Mouse (Mus musculus) limb, embryonic 11.5 days (tissue): ENCODE data around the gene Pus10. TPM values are rescaled to one million over a fixed set of nuclear protein-coding genes. Genes with fewer than 3 reads are reported as not detected.

Experiments used
- ATAC-seq: fragments of 200-750 bp; cut with Nextera tagmentation; 2 replicates; pipeline ENCODE4 v1.8.0; 2017; ENCODE audit warnings: low read depth; ENCODE audit not compliant: insufficient number of reproducible peaks, low FRiP score, low TSS enrichment
- DNase-seq: peaks from one replicate; pipeline ENCODE4 v3.0.0-alpha.2; 2015; ENCODE audit warnings: low spot score
- H3K27ac ChIP-seq: fragments of 300-500 bp; sonication (generic); replicated peaks from 2 replicates; pipeline ENCODE4 v1.5.1; 2014; ENCODE audit warnings: low read depth, mild to moderate bottlenecking, low read length
- H3K27me3 ChIP-seq: fragments of 300-500 bp; sonication (generic); 2 replicates; pipeline ENCODE4 v1.6.1; 2014; ENCODE audit warnings: mild to moderate bottlenecking, low read length, mixed read lengths; ENCODE audit not compliant: control insufficient read depth, insufficient read depth
- H3K36me3 ChIP-seq: fragments of 300-500 bp; sonication (generic); 2 replicates; pipeline ENCODE4 v1.6.1; 2014; ENCODE audit warnings: mild to moderate bottlenecking, low read length, moderate library complexity, mixed read lengths; ENCODE audit not compliant: control insufficient read depth, insufficient read depth
- H3K4me1 ChIP-seq: fragments of 300-500 bp; sonication (generic); 2 replicates; pipeline ENCODE4 v1.6.1; 2014; ENCODE audit warnings: low read length, mixed read lengths; ENCODE audit not compliant: control insufficient read depth, insufficient read depth
- H3K4me2 ChIP-seq: fragments of 300-500 bp; sonication (generic); 2 replicates; pipeline ENCODE4 v1.6.1; 2014; ENCODE audit warnings: low read depth, mild to moderate bottlenecking, moderate library complexity; ENCODE audit not compliant: severe bottlenecking
- H3K4me3 ChIP-seq: fragments of 300-500 bp; sonication (generic); 2 replicates; pipeline ENCODE4 v1.5.1; 2014; ENCODE audit warnings: low read depth, low read length
- H3K9ac ChIP-seq: fragments of 300-500 bp; sonication (generic); 2 replicates; pipeline ENCODE4 v1.6.1; 2014; ENCODE audit warnings: mild to moderate bottlenecking, low read length
- H3K9me3 ChIP-seq: fragments of 300-500 bp; sonication (generic); 2 replicates; pipeline ENCODE4 v1.6.1; 2016; ENCODE audit warnings: low read length; ENCODE audit not compliant: control insufficient read depth
- WGBS: fragments of 180-500 bp; shearing (Covaris S2); extraction: QIAGEN DNeasy Blood & Tissue Kit; methylation state at CpG from one replicate; pipeline ENCODE4 v1.1.7; 2014; 5-methylcytosine and 5-hydroxymethylcytosine counted together
- polyA plus RNA-seq: library from polyadenylated mRNA; unstranded; fragments of >200 nt; fragmentation: Nextera tagmentation; extraction: Ambion mirVana; gene quantifications from 2 replicates; pipeline ENCODE4 v1.2.1, GENCODE M21; 2014

Gene Pus10
- polyA plus RNA-seq, 1 experiment from 2014 or later = 34.0 TPM

DNA sequence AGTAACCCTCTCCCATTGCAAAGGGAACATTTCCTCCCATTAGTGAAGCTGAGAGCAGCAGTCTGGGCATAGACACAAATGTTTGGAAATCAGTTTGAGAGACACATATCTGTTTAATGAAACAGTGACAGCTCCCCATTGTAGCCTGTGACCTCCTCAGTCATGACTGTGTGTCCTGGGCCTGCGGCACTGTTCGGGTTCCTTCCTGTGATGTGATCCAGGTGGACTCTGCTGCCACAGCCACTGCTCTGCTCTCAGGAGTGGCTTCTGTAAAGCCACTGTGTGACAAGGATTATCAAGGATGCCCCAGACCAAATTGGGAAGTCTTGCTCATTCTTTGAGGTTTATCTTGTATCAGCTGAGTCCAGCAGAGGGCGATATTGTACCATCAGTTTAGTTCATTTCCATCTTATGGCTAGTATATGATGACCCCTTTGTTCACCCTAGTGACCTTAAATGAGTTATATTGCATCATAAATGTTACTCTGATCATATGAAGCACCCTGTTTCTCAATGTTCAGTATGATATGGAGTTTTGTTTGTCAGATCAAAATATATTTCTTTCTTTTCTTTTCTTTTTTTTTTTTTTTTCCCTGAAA, 13.7 kb downstream of the Pus10 start:
- H3K36me3 ChIP-seq = peaks cover 5% of the 10 kb centered on the region; the same call in 1 of the 2 replicates
- WGBS = 44% methylated on average over 3 of the region's 3 CpGs

DNA sequence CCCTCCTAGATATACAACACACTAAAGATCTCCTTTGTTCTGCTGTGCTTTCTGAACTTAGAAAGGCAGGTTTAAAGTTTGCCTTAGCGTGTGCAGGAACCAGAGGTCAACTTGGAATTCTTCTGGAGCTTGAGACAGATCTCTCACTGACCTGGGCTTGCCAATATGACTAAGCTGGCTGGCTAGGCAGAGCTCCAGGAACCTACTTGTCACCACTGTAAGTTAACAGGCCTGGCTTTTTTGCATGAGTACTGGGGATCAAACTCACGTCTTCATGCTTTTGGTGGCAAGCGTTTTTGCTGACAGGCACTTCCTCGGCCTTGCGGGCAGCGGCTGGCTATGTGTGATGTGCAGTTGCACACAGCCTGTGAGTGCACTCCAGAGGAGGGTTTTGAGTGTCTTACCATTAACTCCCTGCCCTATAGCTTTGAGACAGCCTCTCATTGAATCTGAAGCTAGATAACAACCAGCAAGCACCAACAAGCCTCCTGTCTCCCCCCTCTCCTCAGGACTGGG, 15.0 kb downstream of the Pus10 start:
- Histone ChIP-seq H3K4me3 (no peak overlapping the region), H3K36me3 (peaks cover 5% of the 10 kb centered on the region; the same call in 1 of the 2 replicates), H3K27me3 (no peaks in the 10 kb centered on the region), H3K9me3 (no peaks in the 10 kb centered on the region), H3K27ac (no peak overlapping the region), H3K9ac (no peak overlapping the region), H3K4me1 (no peaks in the 10 kb centered on the region), H3K4me2 (no peak overlapping the region)
- no peak for DNase-seq
- ATAC-seq = no peak
- 94% methylated on average over 6 of the region's 6 CpGs for WGBS

More for the DNA sequence above, 13.7 kb downstream of the Pus10 start:
- Histone ChIP-seq H3K9ac (no peak overlapping the region), H3K4me3 (no peak overlapping the region), H3K27me3 (no peaks in the 10 kb centered on the region), H3K4me1 (no peaks in the 10 kb centered on the region), H3K9me3 (no peaks in the 10 kb centered on the region), H3K4me2 (no peak overlapping the region), H3K27ac (no peak overlapping the region)
- ATAC-seq (no peak), DNase-seq (peak; percentile 75)

DNA sequence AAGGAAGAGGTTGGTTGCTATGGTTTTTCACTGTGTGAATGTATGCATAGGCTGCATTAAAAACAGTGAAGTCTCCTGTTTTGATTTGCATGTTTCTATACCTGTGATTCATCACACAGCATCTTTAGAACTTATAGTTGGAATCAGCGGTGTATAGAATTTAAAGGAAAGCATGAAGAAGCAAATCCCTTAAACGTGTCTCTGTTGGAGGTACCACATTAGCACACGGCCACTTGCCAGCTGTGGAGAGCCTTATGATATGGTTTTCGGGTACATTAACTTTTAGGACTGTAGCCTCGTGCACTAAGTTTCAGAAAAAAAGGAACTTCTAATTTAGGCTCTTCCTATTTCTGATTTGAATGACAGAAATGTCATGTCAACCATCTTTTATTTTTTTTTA, 17.1 kb downstream of the Pus10 start:
- ATAC-seq (no peak), DNase-seq (no peak)
- Histone ChIP-seq H3K9me3 (no peaks in the 10 kb centered on the region), H3K27ac (no peak overlapping the region), H3K36me3 (no peaks in the 10 kb centered on the region), H3K9ac (no peak overlapping the region), H3K4me3 (no peak overlapping the region), H3K4me2 (no peak overlapping the region), H3K4me1 (no peaks in the 10 kb centered on the region), H3K27me3 (no peaks in the 10 kb centered on the region)
- WGBS = 92% methylated on average over 5 of the region's 5 CpGs

DNA sequence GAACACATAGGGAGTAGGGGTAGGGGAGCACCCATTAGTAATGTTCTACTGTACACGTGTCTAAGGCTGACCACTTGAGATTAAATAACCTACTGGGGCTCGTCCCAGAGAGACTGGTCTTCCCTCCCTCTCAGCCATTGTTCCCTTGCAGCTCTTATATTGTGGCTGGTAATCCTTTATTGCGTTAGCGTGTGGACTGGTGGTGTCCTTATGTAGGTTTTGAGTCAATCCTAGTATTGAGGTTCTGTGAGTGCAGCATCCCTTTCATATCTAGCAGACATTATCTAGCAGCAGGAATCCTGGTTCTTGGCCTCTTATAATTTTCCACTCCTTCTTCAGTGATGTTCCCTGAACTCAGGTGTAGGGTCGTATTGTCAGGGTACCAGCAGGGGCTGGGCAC, 21.2 kb downstream of the Pus10 start:
- Histone ChIP-seq H3K9me3 (no peaks in the 10 kb centered on the region), H3K9ac (no peak overlapping the region), H3K4me2 (no peak overlapping the region), H3K4me3 (no peak overlapping the region), H3K4me1 (no peaks in the 10 kb centered on the region), H3K27me3 (no peaks in the 10 kb centered on the region), H3K36me3 (no peaks in the 10 kb centered on the region), H3K27ac (no peak overlapping the region)
- no peak for DNase-seq
- no peak for ATAC-seq
- WGBS = 87% methylated on average over 5 of the region's 5 CpGs

DNA sequence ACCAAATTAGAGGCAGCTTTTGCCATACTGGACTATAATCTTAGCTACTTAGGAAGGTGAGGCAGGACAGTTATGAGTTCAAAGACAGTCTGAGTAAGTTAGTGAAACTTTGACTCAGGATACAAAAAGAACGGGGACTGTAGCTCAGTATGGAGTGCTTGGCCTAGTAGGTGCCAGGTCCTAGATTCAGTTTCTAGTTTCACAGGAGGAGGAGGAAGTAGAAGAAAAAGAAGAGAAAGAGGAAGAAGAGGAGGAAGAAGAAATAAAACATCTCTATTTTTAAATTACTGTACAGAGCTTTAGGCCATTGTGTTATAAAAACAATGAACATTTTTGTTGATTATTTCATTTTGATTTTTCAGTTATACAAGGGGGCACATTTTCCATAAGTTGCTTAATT, 22.6 kb downstream of the Pus10 start:
- ATAC-seq (no peak), DNase-seq (no peak)
- Histone ChIP-seq H3K4me2 (no peak overlapping the region), H3K4me3 (no peak overlapping the region), H3K27me3 (no peaks in the 10 kb centered on the region), H3K36me3 (no peaks in the 10 kb centered on the region), H3K27ac (no peak overlapping the region), H3K9me3 (no peaks in the 10 kb centered on the region), H3K9ac (no peak overlapping the region), H3K4me1 (no peaks in the 10 kb centered on the region)
- WGBS = 87% methylated on average over 1 of the region's 1 CpGs

DNA sequence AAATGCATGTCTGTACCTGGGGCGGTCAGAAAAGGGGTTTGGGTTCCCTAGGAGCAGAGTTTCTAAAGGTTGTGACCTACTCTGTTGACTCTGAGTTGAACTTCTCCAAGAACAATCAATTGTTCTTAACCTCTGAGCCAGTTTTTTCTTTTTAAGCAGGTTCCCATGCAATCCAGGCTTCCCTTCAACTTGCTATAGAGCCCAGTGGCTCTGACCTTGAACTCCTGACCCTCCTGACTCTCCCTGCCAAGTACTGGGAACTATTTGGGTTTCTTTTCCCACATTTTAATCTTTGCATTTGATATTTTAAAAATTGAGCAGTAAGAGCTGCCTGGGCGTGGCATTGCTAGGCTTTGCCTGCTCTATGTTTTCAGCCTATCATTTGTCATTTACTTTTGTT, 27.8 kb downstream of the Pus10 start:
- Histone ChIP-seq H3K4me3 (no peak overlapping the region), H3K9ac (no peak overlapping the region), H3K27me3 (no peaks in the 10 kb centered on the region), H3K9me3 (no peaks in the 10 kb centered on the region), H3K4me2 (no peak overlapping the region), H3K36me3 (no peaks in the 10 kb centered on the region), H3K4me1 (no peaks in the 10 kb centered on the region), H3K27ac (no peak overlapping the region)
- ATAC-seq (no peak), DNase-seq (no peak)
- 93% methylated on average over 2 of the region's 2 CpGs for WGBS

DNA sequence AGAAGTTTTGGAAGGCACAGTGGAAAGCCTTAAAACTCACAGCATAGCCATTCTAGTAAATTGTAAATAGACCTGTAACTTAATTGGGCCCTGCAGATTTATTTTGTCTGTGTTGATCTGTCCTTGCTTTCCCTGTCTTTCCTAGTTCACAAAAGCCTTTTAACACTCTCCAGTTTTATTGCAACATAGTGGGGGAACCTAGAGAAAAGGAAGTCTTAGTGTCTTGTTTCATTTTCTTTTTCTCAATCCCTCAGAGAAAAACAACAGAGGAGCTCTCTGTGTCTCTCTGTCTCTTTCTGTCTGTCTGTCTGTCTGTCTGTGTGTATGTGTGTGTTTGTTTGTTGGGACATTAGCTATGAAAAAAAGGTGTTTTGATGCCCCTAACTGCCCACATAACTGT, 30.4 kb downstream of the Pus10 start:
- no peaks in the 10 kb centered on the region for H3K4me1 ChIP-seq
- H3K9me3 ChIP-seq = no peaks in the 10 kb centered on the region
- no peak overlapping the region for H3K27ac ChIP-seq
- DNase-seq (no peak), ATAC-seq (no peak)
- H3K9ac ChIP-seq = no peak overlapping the region
- no peaks in the 10 kb centered on the region for H3K27me3 ChIP-seq
- no peak overlapping the region for H3K4me2 ChIP-seq
- no peaks in the 10 kb centered on the region for H3K36me3 ChIP-seq
- no peak overlapping the region for H3K4me3 ChIP-seq

DNA sequence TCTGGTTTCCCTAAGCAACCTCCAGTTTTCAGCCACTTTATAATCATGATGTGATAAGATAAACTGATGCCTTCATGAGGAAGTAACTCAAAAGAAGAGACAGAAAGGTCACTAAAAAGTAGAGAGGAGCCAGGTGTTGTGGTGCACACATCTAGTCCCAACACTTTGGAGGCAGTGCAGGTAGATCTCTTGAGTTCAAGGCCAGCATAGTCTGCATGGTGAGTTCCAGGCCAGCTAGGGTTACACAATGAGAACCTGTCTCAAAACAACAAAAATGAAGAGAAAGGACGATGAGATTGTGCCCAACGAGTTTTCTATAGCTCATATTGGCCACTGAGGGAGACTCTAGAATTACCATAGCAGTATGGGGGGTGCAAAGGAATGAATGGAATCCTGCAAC, 33.1 kb downstream of the Pus10 start:
- Histone ChIP-seq H3K4me1 (no peaks in the 10 kb centered on the region), H3K9ac (no peak overlapping the region), H3K27me3 (no peaks in the 10 kb centered on the region), H3K9me3 (no peaks in the 10 kb centered on the region), H3K4me2 (no peak overlapping the region), H3K36me3 (no peaks in the 10 kb centered on the region), H3K27ac (no peak overlapping the region), H3K4me3 (no peak overlapping the region)
- no peak for ATAC-seq
- DNase-seq = no peak
- WGBS = 82% methylated on average over 2 of the region's 2 CpGs
